Mouse (Mus musculus): ENCODE measurements around the gene Nlrp1a. TPM values are rescaled to one million over a fixed set of nuclear protein-coding genes. Genes with fewer than 3 reads are reported as not detected.

Nlrp1a gene
- polyA plus RNA-seq (2012; rRNA removed): 0.04 and 0.05 TPM in 2 replicates
- 0.14 and 0.30 TPM in 2 replicates for polyA plus RNA-seq (2014; fragmentation: Nextera tagmentation; extraction: Ambion mirVana)

- H3K9ac ChIP-seq (ENCODE audit: low read depth, low read length, severe bottlenecking): no peak within 1 kb of the TSS
- H3K9me3 ChIP-seq (ENCODE audit: control insufficient read depth, low read length): no peaks in the 10 kb centered on the region
- ATAC-seq (ENCODE audit: low FRiP score, low read depth) (no peak), DNase-seq (ENCODE audit: low spot score) (no peak)
- no peak for TF ChIP-seq POLR2A (IDR thresholded peaks at IDR 0.05; ENCODE audit: borderline replicate concordance, extremely low read depth, insufficient read depth, insufficient read length)
- WGBS: 63% methylated on average over 3 of the region's 3 CpGs
- no peak within 1 kb of the TSS for H3K4me2 ChIP-seq (replicated peaks; ENCODE audit: low read depth, low read length, severe bottlenecking)
- H3K4me1 ChIP-seq (ENCODE audit: control insufficient read depth, insufficient read depth, low read length): no peaks in the 10 kb centered on the region
- no peaks in the 10 kb centered on the region for H3K36me3 ChIP-seq (ENCODE audit: control insufficient read depth, insufficient read depth, low read length)
- H3K27me3 ChIP-seq (ENCODE audit: control insufficient read depth, insufficient read depth, low read length): no peaks in the 10 kb centered on the region
- no peak within 1 kb of the TSS for H3K27ac ChIP-seq (replicated peaks; ENCODE audit: low read depth, low read length)
- no peak within 1 kb of the TSS for H3K4me3 ChIP-seq (replicated peaks; ENCODE audit: low read length)
Observed at GRCm38 (mm10) chr11:71144661-71145060, at the start of gene Nlrp1a. Gene Nlrp1a, minus strand, starts transcription at chr11:71144704.

GRCm38 (mm10) chr11:71169633-71170032 is 25.1 kb upstream of the Nlrp1a start:
- H3K36me3 ChIP-seq (ENCODE audit: control insufficient read depth, insufficient read depth, low read length): no peaks in the 10 kb centered on the region
- no peak overlapping the region for H3K9ac ChIP-seq (ENCODE audit: low read depth, low read length, severe bottlenecking)
- TF ChIP-seq POLR2A (IDR thresholded peaks at IDR 0.05; ENCODE audit: borderline replicate concordance, extremely low read depth, insufficient read depth, insufficient read length): no peak
- H3K27me3 ChIP-seq (ENCODE audit: control insufficient read depth, insufficient read depth, low read length): no peaks in the 10 kb centered on the region
- H3K27ac ChIP-seq (replicated peaks; ENCODE audit: low read depth, low read length): no peak overlapping the region
- no peaks in the 10 kb centered on the region for H3K4me1 ChIP-seq (ENCODE audit: control insufficient read depth, insufficient read depth, low read length)
- H3K4me2 ChIP-seq (replicated peaks; ENCODE audit: low read depth, low read length, severe bottlenecking): no peak overlapping the region
- no peak for DNase-seq (ENCODE audit: low spot score)
- ATAC-seq (ENCODE audit: low FRiP score, low read depth): no peak
- WGBS: 78% methylated on average over 1 of the region's 1 CpGs
- H3K9me3 ChIP-seq (ENCODE audit: control insufficient read depth, low read length): no peaks in the 10 kb centered on the region
- no peak overlapping the region for H3K4me3 ChIP-seq (replicated peaks; ENCODE audit: low read length)

GRCm38 (mm10) chr11:71164139-71164538 is 19.6 kb upstream of the Nlrp1a start:
- Histone ChIP-seq H3K27me3 (ENCODE audit: control insufficient read depth, insufficient read depth, low read length) (no peaks in the 10 kb centered on the region), H3K36me3 (ENCODE audit: control insufficient read depth, insufficient read depth, low read length) (no peaks in the 10 kb centered on the region), H3K4me3 (replicated peaks; ENCODE audit: low read length) (no peak overlapping the region), H3K4me1 (ENCODE audit: control insufficient read depth, insufficient read depth, low read length) (no peaks in the 10 kb centered on the region), H3K27ac (replicated peaks; ENCODE audit: low read depth, low read length) (no peak overlapping the region), H3K9me3 (ENCODE audit: control insufficient read depth, low read length) (no peaks in the 10 kb centered on the region), H3K4me2 (replicated peaks; ENCODE audit: low read depth, low read length, severe bottlenecking) (no peak overlapping the region), H3K9ac (ENCODE audit: low read depth, low read length, severe bottlenecking) (no peak overlapping the region)
- TF ChIP-seq POLR2A (IDR thresholded peaks at IDR 0.05; ENCODE audit: borderline replicate concordance, extremely low read depth, insufficient read depth, insufficient read length): no peak
- DNase-seq (ENCODE audit: low spot score) (no peak), ATAC-seq (ENCODE audit: low FRiP score, low read depth) (no peak)
- 76% methylated on average over 1 of the region's 1 CpGs for WGBS

GRCm38 (mm10) chr11:71159439-71160136 is 15.1 kb upstream of the Nlrp1a start:
- Histone ChIP-seq H3K9ac (ENCODE audit: low read depth, low read length, severe bottlenecking) (no peak overlapping the region), H3K9me3 (ENCODE audit: control insufficient read depth, low read length) (no peaks in the 10 kb centered on the region), H3K27ac (replicated peaks; ENCODE audit: low read depth, low read length) (no peak overlapping the region), H3K4me1 (ENCODE audit: control insufficient read depth, insufficient read depth, low read length) (no peaks in the 10 kb centered on the region), H3K4me3 (replicated peaks; ENCODE audit: low read length) (no peak overlapping the region), H3K36me3 (ENCODE audit: control insufficient read depth, insufficient read depth, low read length) (no peaks in the 10 kb centered on the region), H3K27me3 (ENCODE audit: control insufficient read depth, insufficient read depth, low read length) (no peaks in the 10 kb centered on the region), H3K4me2 (replicated peaks; ENCODE audit: low read depth, low read length, severe bottlenecking) (no peak overlapping the region)
- DNase-seq (ENCODE audit: low spot score) (no peak), ATAC-seq (ENCODE audit: low FRiP score, low read depth) (no peak)
- 84% methylated on average over 3 of the region's 3 CpGs for WGBS
- TF ChIP-seq POLR2A (IDR thresholded peaks at IDR 0.05; ENCODE audit: borderline replicate concordance, extremely low read depth, insufficient read depth, insufficient read length): no peak

GRCm38 (mm10) chr11:71155272-71155671 is 10.8 kb upstream of the Nlrp1a start:
- no peak for TF ChIP-seq POLR2A (IDR thresholded peaks at IDR 0.05; ENCODE audit: borderline replicate concordance, extremely low read depth, insufficient read depth, insufficient read length)

More at GRCm38 (mm10) chr11:71155272-71155671, 10.8 kb upstream of the Nlrp1a start:
- DNase-seq (ENCODE audit: low spot score): no peak
- Histone ChIP-seq H3K27me3 (ENCODE audit: control insufficient read depth, insufficient read depth, low read length) (no peaks in the 10 kb centered on the region), H3K4me3 (replicated peaks; ENCODE audit: low read length) (no peak overlapping the region), H3K4me2 (replicated peaks; ENCODE audit: low read depth, low read length, severe bottlenecking) (no peak overlapping the region), H3K27ac (replicated peaks; ENCODE audit: low read depth, low read length) (no peak overlapping the region), H3K4me1 (ENCODE audit: control insufficient read depth, insufficient read depth, low read length) (no peaks in the 10 kb centered on the region), H3K36me3 (ENCODE audit: control insufficient read depth, insufficient read depth, low read length) (no peaks in the 10 kb centered on the region), H3K9ac (ENCODE audit: low read depth, low read length, severe bottlenecking) (no peak overlapping the region), H3K9me3 (ENCODE audit: control insufficient read depth, low read length) (no peaks in the 10 kb centered on the region)
- no peak for ATAC-seq (ENCODE audit: low FRiP score, low read depth)
- WGBS: 74% methylated on average over 1 of the region's 1 CpGs
